Mouse (Mus musculus) brain, adult 2 months (tissue): ENCODE results near the gene Kmt5a.
A peak's percentile ranks its signal among the peaks of the same experiment; 100 is the strongest.
"Not testable (repeated sequence)": the region's sequence is repeated elsewhere in the genome, so short reads cannot be mapped to it uniquely, and the experiment has no call there.

Source experiments
- DNase-seq: peaks from one replicate; pipeline ENCODE4 v3.0.0; 2011; ENCODE audit warnings: low read depth, low spot score

The Kmt5a gene

DNA sequence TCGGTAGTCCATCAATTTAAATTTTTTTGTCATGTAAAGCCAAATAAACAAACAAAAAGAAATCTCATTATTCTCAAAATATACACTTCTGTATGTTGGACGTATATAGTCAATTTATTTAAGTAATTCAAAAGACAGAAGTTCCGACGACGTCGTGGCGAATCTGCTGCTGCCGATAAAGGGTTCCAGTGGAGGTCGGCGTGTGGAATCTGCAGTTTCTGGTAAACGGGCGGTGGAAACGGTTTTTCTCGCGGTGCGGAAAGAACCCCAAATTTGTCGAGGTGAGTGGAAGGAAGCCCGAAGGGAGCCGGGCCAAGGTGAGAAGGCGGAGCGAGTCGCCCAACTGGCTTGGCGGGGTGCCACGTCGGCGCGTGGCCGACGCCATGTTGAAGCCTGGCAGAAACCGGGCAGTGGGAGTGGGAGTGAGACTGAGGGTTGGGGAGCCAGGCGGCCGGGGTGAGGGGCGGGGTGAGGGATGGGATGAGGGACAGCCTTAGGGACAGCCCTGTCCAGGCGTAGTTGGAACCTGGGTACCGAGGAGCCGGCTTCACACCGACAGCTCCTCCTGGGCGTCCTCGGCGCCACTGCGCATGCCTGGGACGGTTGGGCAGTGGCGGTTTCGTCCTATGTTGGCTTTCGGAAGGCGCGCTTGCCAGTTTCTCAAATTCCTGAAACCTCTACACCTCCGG, 43.4 kb downstream of the Kmt5a start, which contains the start of gene Snrnp35:
Gene Snrnp35, plus strand, starts transcription at position 169 of the 689 bp plus-strand sequence.
- peak; percentile 95 for DNase-seq

DNA sequence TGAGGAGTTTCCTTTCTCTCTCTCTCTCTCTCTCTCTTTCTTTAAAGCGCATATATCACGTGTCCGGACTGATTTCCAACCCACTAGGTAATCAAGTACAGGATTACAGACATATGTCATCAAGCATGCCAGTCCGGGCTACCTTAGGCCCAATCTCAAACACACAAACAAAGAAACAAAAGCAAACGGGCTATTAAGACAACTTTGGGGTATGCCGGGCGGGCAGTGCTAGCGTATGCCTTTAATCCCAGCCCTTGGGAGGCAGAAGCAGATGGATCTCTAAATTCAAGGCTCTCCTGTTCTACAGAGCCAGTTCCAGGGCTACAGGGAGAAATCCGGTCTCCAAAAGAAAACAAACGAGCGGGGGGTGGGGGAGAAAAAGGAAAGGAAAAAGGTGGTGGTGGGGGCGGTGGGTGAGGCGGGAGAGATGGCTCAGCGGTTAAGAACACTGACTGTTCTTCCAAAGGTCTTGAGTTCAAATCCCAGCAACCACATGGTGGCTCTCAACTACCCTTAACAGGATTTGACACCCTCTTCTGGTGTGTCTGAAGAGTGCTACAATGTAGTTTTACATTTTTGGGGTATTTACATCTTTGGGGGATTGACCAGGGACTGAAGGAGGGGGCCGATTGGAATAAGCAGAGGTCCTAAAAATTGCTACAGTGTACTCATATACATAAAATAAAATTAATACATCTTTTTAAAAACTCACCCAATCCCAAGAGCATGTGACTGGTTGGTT, 44.1 kb downstream of the Kmt5a start:
- no peak for DNase-seq

- no peak for DNase-seq
These were observed 45.9 kb downstream of the Kmt5a start for GRCm38 (mm10) chr5:124485654-124486053.

DNA sequence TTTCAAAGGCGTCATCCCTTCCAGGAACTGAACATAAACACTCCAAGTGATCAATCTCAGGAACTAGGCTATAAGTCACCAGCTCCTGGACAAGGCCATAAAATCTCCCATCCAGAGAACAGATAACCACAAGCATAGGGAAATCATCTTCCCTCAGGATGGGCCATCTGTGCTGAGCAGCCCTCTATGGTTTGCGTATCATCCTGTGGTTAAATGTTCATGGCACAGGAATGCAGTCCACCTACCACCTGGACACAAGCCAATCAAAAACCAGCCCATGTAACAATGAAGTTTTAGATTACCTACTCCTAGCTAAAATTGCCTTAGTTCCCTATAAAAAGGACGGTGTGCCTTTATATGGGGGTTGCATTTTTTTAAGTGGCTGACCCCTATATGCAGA, 49.2 kb downstream of the Kmt5a start:
- DNase-seq = no peak

GRCm38 (mm10) chr5:124491732-124492131, 52.0 kb downstream of the Kmt5a start:
- no peak for DNase-seq

DNA sequence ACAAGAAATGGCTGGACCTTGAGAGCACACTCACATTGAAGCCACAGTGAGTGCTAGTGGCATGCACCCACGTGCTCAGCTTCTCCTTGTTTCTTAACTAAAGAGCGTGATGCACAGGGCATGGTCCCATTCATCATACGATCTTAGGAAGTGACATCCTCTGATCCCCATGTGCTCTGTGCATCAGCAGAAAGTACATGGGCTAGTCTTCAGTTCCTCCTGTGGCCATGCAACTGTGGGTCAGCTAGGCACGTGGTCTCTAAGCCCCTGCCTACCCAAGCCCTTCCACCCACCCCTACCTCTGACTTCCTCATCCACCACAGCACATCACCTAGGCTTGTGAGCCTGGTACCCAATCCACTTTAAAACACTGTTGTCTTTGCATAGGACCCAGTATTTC, 52.9 kb downstream of the Kmt5a start:
- no peak for DNase-seq

GRCm38 (mm10) chr5:124493455-124493854, 53.7 kb downstream of the Kmt5a start:
- DNase-seq = no peak

GRCm38 (mm10) chr5:124495547-124495946, 55.8 kb downstream of the Kmt5a start:
- peak; percentile 61 for DNase-seq

DNA sequence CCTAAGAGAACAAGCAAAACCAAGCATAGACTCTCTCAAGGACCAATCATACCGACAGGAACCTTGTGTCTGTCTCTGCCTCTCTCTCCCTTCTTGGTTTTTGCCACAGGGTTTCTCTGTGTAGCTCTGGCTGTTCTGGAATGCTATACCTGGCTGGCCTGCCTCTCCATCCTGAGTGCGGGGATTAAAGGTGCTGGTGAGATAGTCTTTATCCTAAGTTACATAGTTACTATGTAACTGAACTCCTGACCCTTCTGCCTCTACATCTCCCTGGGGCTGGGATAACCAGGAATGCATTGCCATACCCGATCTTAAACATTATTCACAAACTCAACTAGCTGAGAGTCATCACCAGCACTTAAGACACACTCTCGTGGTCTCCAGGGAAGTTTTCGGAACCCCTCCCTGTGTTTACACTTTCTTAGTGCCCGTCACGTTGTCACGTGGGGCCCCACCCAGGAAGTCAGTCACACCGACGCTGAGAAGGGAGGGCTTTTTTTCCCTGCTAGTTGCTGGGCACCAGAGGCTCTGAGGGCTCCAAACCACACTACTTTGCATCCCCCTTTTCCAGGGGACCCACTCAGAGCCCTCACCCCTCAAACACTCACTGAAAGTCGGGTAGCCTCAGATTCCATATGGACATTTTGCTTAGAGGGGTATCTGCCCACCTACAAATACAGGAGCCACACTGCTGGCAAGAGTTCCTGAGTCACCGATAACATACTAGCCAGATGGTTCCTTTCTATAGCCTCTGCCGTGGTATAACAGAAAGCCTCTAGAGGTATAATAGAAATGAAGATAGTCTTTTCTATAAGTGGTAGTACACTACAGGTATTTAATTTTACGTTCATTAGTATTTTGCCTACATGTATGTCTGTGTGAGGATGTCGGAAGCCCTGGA, 57.1 kb downstream of the Kmt5a start:
- DNase-seq = peak; percentile 45

DNA sequence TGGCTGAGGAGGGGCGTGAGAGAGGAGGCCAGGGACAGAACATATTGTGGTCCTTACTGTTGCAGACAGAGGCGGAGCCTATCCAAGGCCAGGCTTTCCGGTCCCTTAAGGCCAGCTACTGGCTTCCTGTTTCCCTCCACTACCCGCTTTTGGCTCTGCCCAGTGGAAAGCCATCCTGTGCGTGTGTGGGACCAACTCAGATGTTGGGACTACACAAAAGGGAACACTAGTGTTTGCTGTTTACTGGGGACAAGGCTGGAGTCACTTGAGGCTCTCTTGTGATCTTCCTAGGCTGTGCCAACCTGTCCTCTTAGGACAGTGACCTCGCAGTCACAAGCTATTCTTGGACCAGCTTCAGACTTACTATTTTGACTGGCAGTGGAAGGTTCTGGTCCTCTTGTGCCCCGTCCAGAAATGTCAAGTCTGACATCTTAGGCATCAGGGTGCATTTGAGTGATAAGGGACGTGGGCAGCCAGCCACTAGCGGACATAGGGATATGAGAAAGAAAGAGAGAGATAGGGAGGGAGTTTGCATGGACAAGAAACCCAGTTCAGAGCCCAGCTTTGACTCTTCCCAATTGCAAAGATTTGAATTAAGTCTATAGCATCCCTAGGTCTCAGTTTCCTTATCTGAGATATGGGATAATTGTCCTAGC, 58.6 kb downstream of the Kmt5a start:
- DNase-seq = peak; percentile 52

DNA sequence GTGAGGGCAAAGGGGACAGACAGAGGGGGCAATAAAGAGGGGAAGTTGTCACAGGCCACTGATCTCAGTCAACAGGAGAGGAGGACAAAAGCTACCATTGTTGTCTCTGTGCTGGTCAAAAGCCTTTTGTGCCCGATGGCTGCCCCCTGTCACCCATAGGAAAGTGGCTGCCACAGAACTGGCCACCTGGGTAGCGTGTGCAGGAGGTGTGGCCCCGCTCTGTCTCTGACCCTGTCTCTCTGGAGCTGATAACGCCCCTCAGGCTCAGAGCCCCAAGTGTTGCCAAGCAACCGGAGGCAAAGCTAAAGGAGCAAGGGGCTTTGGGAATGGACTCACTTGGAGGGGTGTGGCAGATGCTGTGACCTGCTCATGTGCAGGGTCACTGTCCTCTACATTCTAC, 59.3 kb downstream of the Kmt5a start:
- peak; percentile 55 for DNase-seq

- DNase-seq = not testable (repeated sequence)
These were observed 60.3 kb downstream of the Kmt5a start for GRCm38 (mm10) chr5:124500037-124500436.

- peak; percentile 70 for DNase-seq
These were observed 60.8 kb downstream of the Kmt5a start for GRCm38 (mm10) chr5:124500573-124500972.

DNA sequence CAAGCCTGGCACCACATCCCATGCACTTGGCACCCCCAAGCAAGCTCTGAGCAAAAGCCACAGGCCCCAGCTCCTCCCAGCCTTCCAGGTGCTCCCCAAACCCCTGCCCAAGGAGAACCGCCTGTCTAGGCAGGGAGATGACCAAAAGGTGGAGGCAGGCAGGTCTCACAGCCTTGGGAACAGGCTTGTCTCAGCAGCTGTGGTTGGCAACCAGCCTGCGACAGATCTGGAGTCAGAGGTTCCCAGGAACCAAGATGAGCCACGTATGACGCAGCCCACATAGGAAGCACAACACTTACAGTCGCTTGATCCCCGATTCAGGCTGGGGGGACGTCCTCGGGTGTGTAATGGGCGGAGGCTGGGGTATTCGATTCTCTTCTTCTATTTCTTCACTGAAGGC, 61.8 kb downstream of the Kmt5a start:
- no peak for DNase-seq

DNA sequence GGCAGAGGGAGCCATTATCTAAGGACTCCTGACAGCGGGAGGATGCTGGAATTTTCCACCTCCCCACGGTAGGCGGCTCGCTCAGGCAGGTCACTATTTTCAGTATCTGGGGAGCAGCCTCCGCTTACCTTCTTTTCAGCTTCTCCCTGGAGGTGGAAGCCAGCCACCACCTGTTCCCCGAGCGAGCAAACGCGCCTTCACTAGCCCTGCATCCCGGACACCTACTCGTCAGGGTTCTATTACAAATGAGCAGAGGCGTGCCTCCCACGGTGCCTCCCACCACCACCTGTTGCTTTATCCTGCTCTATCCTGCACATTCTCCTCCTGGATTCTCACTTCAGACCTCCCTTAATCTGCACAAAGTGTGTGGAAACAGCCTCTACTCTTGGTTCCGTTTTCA, 64.0 kb downstream of the Kmt5a start:
- DNase-seq = peak; percentile 90

DNA sequence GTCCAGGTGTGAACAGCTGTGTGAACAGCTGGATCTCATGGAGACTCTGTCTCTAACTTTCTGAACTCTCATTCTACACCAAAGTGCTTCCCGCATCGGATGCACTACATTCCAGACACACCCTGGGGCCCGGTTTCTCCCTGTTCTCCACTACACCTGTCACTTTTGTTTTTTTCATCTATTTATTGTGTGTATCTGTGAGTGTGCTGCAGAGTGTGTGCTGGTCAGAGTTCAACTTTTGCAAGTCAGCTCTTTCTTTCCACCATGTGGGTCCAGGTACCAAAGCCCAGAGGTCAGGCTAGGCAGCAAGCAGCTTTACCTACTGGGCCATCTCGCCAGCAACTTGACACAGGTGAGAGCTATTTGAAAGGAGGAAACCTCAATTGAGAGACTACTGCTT, 65.5 kb downstream of the Kmt5a start:
- DNase-seq = no peak

- DNase-seq = no peak
These were observed 67.1 kb downstream of the Kmt5a start for GRCm38 (mm10) chr5:124506731-124507359.

GRCm38 (mm10) chr5:124509200-124509599, 69.5 kb downstream of the Kmt5a start:
- DNase-seq = no peak

GRCm38 (mm10) chr5:124509742-124510237, 70.1 kb downstream of the Kmt5a start:
- DNase-seq = no peak

DNA sequence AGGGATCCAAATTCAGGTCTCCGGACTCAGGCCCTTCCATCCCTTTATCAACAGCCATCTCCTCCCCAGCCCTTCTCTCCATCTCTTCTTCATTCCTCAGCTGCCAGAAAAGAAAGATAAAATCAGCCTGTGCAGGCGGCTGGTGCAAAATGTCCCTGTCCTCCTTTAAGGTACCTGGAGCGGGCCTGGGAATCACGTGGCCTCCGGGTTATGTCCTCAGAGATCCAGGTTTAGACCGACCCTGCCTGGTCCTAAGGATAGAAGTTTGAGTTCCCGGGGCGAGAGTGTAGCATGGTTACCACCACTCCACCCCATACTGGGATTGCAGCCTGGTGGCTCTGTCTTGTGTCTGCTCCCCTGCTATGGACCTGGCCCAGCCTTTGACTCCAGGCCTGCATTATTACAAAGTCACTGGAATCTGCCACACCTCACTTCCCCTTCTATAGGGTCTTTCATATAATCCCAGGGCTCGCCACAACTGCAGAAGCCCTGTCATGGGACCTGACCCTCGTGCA, 70.9 kb downstream of the Kmt5a start:
- DNase-seq = no peak
